Mouse (Mus musculus) kidney, adult 18-20 months (tissue): Measurements from ENCODE around the gene Tll2.
A peak's percentile ranks its signal among the peaks of the same experiment; 100 is the strongest.

Experiments
- DNase-seq: peaks from one replicate; pipeline ENCODE4 v3.0.0; 2021

The Tll2 gene

GRCm38 (mm10) chr19:41086700-41087099 lies 119.9 kb downstream of the Tll2 start:
- DNase-seq: peak; percentile 65

- no peak for DNase-seq
Measured at GRCm38 (mm10) chr19:41086289-41086688, 120.3 kb downstream of the Tll2 start.

- DNase-seq: no peak
Measured at GRCm38 (mm10) chr19:41083646-41084045, 123.0 kb downstream of the Tll2 start.

- no peak for DNase-seq
Measured at GRCm38 (mm10) chr19:41081589-41081988, 125.0 kb downstream of the Tll2 start.

GRCm38 (mm10) chr19:41076906-41077305 lies 129.7 kb downstream of the Tll2 start, which contains the start of gene Opalin:
Gene Opalin (minus strand): TSS chr19:41077113.
- DNase-seq: no peak

GRCm38 (mm10) chr19:41073746-41074455 lies 132.7 kb downstream of the Tll2 start:
- no peak for DNase-seq

- DNase-seq: peak; percentile 85
Measured at GRCm38 (mm10) chr19:41071500-41071899, 135.1 kb downstream of the Tll2 start.

GRCm38 (mm10) chr19:41054702-41055101 lies 151.9 kb downstream of the Tll2 start:
- DNase-seq: no peak

- DNase-seq: peak; percentile 11
Measured at GRCm38 (mm10) chr19:41053530-41053929, 153.1 kb downstream of the Tll2 start.

GRCm38 (mm10) chr19:41052247-41052646 lies 154.4 kb downstream of the Tll2 start:
- no peak for DNase-seq

GRCm38 (mm10) chr19:41051714-41052113 lies 154.9 kb downstream of the Tll2 start:
- no peak for DNase-seq

- no peak for DNase-seq
Measured at GRCm38 (mm10) chr19:41048187-41048559, 158.5 kb downstream of the Tll2 start.

- DNase-seq: no peak
Measured at GRCm38 (mm10) chr19:41047437-41048186, 159.0 kb downstream of the Tll2 start.

- no peak for DNase-seq
Measured at GRCm38 (mm10) chr19:41045091-41045770, 161.4 kb downstream of the Tll2 start.

GRCm38 (mm10) chr19:41039110-41039509 lies 167.5 kb downstream of the Tll2 start:
- no peak for DNase-seq

- no peak for DNase-seq
Measured at GRCm38 (mm10) chr19:41035809-41036551, 170.7 kb downstream of the Tll2 start.
